Mouse (Mus musculus) retina, adult 2 months (tissue): ENCODE results near the gene Phf20.

Experiments
- DNase-seq: peaks from one replicate; pipeline ENCODE4 v3.0.0-alpha.2; 2012; ENCODE audit warnings: low read depth, low spot score

The Phf20 gene

DNA sequence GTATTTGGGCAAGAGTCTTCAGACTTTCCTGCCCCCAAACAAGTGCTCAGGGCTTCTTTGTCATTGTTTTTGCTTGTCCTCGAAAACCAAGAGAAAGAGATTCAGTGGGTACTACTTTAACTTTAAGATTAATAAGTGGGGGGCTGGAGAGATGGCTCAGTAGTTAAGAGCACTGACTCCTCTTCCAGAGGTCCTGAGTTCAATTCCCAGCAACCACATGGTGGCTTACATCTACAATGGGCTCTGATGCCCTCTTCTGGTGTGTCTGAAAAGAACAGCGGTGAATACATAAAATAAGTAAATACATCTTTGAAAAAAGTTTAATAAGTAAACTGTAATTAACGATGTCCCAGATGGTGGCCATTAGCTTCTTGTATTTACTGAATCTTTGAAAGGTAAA is 116.9 kb downstream of the Phf20 start:
- DNase-seq = no peak

DNA sequence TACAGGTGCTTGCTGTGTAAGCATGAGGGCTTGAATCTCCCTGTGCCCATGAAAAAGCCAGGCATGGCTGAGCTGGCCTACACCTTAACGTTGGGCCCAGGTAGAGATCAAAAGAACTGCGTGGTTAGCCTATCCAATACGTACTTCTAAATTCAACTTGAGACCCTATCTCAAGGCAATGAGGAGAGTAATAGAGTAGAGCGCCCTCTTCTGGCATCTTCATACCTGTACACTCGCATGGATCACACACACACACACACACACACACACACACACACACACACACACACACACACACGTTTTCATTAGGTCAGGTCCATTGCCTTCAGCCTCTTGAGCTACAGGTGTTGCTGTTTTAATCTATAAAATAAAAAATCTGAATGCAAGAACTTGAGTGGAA is 118.5 kb downstream of the Phf20 start:
- no peak for DNase-seq

DNA sequence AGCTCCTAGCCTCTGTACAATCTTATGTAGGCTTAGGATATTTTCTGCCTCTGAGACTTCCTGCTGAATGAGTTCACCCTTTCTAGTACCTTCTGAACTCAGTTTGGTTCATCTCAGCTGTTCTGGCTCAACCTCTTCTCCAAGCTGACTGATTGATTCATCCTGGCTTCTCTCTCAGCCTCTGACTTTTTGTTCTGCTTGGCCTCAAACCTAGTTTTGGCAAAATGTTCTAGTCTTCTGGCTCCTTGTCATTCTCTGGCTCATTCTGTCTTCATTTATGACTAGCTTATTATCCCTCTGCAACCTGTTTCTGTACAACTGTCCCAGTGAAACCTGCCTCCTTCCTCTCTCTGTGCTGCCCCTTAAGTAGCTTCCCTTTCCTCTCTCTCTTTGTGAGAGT is 122.2 kb downstream of the Phf20 start:
- DNase-seq = no peak

DNA sequence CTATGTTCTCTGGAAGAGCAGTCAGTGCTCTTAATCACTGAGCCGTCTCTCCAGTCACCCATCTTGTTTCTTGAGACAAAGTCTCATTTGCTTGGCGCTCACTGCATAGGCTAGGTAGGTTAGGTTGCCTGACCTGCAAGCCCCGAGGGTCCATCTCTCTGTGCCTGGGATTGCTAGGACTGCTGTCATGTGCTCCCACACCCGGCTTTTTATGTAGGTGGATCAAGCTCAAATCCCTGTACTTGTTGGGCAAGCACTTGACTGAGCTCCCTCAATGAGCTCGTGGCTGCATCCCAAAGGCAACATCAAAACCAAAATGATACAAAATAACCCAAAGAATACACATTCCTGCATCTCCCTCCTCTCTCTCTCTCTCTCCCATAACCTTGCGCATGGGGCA is 125.3 kb downstream of the Phf20 start:
- no peak for DNase-seq

DNA sequence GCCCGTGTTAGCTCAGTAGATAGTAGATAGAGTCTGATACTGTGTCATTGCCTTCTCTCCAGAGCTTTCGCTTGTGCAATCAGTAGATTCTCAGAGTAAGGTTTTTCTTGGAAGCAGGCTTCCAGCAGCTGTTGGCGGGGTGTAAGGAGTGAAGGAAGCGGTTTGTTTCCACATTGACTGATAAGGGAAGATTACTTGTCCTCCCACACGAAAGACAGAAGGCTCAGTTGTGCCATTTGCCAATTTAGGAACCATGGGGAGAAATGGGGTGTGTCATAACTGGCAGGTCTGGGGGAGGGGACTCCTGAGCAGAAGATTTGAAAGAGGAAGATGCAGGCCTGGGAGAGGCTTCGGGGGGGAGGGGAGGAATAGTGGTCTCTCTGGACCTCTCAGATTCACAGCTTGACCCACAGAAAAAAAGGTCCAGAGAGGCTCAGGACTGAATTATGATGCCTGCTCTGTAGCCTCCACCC is 127.9 kb downstream of the Phf20 start:
- no peak for DNase-seq

DNA sequence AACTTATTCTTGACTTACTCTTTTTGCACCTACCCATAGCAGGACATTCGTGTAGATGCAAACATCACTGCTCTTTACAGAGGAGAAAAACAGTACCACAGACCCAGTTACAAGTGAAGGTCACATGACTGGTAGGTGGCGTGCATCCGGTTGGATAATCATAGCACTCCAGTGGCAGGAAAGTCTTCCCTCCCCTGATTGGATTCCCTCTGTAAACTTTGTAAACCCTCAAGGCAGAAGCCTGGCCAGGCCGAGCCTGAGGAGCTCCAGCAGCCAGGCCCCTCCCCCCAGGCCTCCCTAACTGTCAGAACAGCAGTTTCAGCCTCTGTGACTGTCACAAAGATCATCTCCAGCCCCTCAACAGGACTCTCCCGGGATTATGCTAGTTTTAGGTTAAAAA is 128.4 kb downstream of the Phf20 start:
- DNase-seq = no peak

DNA sequence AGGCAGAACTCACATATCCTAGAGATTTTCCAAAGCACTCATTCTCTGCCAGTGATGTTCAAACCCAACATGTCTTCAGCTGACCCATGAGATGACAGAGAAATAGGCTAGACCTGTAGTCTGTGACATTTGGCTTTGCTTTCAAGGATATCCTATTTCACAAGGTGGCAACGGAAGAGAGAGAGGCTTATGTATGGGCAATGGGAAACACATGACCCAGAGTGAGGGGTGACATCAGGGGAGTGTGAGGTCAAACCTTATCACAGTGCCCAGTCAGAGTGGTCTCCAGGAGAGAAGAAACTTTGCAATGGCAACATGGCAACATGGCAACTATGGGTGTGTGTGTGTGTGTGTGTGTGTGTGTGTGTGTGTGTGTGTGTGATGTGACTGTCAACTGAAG is 134.4 kb downstream of the Phf20 start:
- no peak for DNase-seq

DNA sequence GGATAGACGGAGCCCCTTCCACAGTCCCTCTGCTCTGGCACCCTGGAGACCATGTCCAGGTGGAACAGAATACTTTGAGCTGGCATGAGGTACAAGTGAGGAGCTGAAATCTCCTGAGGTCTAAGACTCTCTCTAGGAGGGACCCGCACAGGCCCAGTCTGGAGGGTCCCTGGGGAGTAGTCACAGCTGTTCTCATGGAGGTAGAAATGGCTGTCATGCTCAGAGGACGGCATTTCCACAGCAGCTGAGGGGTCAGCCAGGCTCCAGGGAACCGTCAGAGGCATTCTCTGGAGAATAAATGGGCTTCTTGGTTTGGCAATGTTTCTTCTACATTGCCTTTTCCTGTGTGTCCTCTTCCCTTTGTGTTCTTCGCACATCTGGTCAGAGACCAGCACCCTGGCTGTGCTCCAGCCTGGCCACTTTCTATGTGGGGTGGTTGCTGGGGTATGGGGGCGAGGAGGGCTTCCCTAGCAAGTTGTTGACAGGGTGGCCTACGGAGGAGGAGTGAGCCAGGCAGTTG is 135.2 kb downstream of the Phf20 start:
- DNase-seq = no peak

DNA sequence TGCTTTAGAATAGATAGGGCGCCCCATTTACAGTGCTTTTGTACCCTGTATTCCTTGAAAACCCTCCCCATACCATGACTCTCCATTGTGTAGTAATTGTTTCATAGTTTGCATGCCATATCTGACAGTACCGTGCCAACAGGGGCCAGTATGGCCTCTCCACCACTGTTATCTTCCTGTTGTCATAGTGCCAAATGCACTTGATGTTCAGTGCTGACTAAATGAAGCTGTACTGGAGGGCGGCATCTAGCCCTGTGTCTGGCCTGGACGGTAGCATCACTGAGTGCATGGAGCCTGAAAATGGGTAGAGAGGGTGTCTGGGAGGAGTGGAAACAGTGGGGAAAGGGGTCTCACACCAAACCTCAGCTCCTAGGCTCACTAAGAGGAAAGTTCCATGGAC is 143.8 kb downstream of the Phf20 start:
- no peak for DNase-seq

DNA sequence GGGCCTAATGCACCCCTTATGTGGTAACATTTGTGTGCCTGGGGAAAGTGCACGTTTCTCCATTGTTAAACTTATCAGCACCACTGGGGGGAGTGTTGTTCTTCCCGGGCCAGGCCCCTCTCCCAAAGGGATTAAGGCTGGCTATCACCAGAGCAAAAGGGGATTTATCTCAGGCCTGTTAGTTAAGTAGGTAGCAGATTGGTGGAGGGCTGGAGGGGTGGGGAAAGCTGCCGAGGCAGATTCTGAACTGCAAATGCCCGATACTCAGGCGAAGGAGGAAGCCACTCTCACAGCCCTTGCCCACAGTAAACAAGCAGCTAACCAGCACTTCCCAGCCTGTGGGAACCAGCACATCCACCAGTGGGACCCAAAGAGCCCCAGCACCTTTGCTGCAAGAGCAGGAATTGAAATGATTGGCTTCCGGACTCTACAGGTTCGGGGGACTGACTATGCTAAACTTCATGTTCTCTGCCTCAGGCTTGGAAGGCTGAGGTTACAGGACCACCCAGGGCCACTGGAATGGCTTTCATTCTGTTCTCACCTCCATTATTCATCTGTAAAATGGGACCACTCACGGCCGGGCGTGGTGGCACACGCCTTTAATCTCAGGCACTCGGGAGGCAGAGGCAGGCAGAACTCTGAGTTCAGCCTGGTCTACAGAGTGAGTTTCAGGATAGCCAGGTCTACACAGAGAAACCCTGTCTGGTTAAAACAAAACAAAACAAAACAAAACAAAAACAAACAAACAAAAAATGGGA is 148.7 kb downstream of the Phf20 start:
- DNase-seq = peak; percentile 61

DNA sequence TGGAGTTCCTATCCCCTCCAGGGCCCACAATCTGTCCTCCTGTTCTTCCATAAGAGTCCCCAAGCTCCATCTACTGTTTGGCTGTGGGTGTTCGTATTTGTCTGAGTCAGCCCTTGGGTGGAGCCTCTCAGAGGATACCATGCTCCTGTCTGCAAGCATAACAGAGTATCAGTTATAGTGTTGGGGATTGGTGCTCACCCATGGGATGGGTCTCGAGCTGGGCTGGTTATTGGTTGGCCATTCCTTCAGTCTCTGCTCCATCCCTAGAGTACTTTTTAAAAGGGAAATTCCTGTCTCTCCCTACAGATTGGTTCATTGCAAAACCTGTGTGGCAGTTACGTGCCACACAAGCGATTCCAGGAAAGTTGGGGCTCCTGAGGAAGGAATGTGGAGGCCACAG is 152.5 kb downstream of the Phf20 start:
- no peak for DNase-seq

DNA sequence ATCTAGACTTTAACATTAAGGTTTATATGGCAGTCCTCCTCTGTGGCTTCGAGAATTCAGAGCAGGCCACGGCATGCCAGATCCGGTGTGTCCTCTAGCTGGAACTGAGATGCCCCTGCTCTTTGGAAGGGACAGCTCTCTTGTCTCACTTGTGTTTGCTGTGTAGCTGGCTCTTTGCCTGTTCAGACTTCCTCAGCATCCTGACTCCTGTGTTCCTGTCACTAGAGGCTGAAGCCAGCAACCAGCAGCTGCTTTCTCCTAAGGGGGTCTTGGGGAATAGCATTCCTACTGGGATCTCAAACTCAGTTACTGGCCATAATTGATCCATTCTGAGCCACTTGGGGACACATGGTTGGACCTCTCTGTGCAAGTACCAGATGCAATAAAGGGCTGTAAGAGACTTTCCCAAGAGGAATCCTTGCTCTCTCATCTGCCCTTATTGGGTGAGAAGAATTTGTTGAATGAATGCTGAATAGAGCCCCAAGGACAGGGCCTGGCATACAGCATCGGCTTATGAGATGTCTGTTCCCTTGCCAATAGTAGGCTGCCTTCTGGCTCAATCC is 153.1 kb downstream of the Phf20 start:
- DNase-seq = no peak

DNA sequence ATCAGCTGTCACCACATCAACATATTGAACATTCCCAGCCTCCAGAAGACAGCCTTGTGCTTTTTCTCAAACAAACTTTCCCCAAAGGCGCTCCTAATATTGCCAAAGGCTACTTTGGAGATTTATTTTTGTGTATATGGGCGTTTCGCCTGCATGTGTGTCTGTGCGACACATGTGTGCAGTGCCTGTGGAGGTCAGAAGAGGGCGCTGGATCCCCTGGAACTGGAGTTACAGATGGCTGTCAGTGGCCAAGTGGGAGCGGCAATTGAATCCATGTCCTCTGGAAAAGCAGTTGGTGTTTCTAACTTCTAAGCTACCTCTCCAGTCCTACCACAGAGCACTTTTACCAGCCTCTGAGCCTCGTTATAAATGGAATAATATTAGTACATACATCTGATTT is 155.0 kb downstream of the Phf20 start:
- DNase-seq = no peak

DNA sequence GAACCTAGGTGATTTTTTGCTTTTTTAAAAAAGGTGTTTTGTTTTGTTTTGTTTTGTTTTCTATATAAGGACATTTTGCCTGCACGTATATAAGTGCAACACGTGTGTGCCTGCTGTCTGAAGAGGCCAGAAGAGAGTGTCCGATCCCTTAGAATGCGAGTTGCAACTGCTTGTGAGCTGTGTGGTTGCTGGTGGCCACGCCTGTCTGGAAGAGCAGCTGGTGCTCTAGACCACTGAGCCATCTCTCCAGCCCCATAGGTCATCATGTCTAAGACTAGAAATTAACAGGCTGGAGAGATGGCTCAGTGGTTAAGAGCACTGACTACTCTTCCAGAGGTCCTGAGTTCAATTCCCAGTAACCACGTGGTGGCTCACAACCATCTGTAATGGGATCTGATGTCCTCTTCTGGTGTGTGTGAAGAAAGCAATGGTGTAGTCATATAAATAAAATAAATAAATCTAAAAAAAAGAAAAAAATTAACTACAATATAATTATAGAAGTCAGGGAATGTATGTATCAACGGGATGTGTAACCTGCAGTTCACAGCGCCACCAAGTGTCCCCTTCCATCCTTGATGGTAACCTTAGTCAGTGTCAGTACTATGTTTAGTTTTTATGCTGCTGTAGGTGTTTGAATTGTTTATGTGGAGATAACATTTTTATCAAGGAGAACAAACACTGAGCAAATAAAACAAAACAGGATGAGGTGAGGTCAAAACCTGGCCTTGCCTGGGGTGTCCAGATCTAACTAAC is 156.3 kb downstream of the Phf20 start:
- DNase-seq = no peak

DNA sequence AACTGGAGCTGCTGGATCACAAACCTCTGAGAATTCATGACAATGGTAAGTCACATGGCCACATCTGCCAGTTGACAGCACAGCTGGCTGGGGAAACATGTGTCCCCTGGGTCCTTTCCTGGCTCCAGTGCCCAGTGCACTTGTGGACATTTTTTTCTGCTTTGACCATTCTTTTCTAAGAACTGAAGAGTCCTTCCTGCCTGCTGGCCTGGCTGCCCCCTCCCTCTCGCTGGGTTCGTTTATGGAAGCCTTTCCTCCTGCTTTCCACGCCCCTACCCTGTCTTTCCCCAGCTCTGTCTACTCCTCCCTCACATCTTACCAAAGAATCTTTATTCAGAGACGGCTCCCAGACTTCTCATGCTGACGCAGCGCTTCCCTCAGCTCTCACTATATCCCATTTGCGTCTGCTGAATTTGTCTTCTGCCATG is 157.0 kb downstream of the Phf20 start:
- DNase-seq = no peak

DNA sequence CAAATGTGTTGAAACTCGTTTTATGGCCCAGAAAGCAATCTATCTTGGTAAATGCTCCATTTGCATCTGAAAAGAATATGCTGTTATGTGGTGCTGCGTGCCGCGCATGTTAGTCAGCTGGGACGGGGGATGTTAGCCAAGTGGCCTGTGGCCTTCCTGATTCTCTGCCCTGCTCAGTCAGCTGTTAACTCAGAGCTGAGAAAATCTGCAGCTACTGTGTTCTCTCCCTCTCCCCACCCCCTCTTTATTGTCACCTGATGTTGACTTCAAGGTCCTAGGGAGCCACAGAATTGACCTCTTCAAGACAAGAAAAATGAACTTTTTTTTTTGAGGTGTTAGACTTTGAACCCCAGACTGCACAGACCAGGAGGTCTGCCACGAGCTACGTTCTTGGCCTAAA is 159.8 kb downstream of the Phf20 start:
- DNase-seq = peak; percentile 4
